Mouse (Mus musculus): ENCODE measurements at regions not wholly inside any gene's neighbourhood (a gene's known extent, or its start where the extent isn't known, plus 50 kb on each side); places are given as distances from the start of the nearest gene placed in this dataset.

- TF ChIP-seq POLR2A (IDR thresholded peaks at IDR 0.05; ENCODE audit: insufficient read depth, low read length): no peak
- no peak for TF ChIP-seq CTCF (IDR thresholded peaks at IDR 0.05; ENCODE audit: low read depth, low read length)
- TF ChIP-seq EP300 (IDR thresholded peaks at IDR 0.05; ENCODE audit: insufficient read depth, low read depth, low read length): no peak
These were observed 408.0 kb upstream of the Trpc7 start for GRCm38 (mm10) chr13:57303805-57304204.
